Mouse (Mus musculus) spleen, postnatal 14 days (tissue): ENCODE results near the gene Dgkg.

Experiments used
- DNase-seq, 2 experiments: peaks; one replicate each; pipeline ENCODE4 v3.0.0; 2021 to 2022; ENCODE audit warnings: low spot score in 2 of 2

The Dgkg gene

GRCm38 (mm10) chr16:22501855-22502254 lies 155.2 kb downstream of the Dgkg start:
- no peak for DNase-seq

- no peak for DNase-seq
Measured at GRCm38 (mm10) chr16:22500561-22500960, 156.5 kb downstream of the Dgkg start.

GRCm38 (mm10) chr16:22499951-22500350 lies 157.1 kb downstream of the Dgkg start:
- DNase-seq = no peak

- DNase-seq = no peak
Measured at GRCm38 (mm10) chr16:22499447-22499846, 157.6 kb downstream of the Dgkg start.

GRCm38 (mm10) chr16:22497976-22498375 lies 159.0 kb downstream of the Dgkg start:
- DNase-seq = no peak

- DNase-seq = no peak
Measured at GRCm38 (mm10) chr16:22495259-22495658, 161.8 kb downstream of the Dgkg start.

GRCm38 (mm10) chr16:22494815-22495214 lies 162.2 kb downstream of the Dgkg start:
- DNase-seq = no peak

- DNase-seq = no peak
Measured at GRCm38 (mm10) chr16:22493396-22493795, 163.6 kb downstream of the Dgkg start.

GRCm38 (mm10) chr16:22491446-22492166 lies 165.4 kb downstream of the Dgkg start:
- no peak for DNase-seq

GRCm38 (mm10) chr16:22483900-22484299 lies 173.1 kb downstream of the Dgkg start:
- no peak for DNase-seq

- DNase-seq = no peak
Measured at GRCm38 (mm10) chr16:22479322-22479721, 177.7 kb downstream of the Dgkg start.

- no peak for DNase-seq
Measured at GRCm38 (mm10) chr16:22471728-22472127, 185.3 kb downstream of the Dgkg start.

GRCm38 (mm10) chr16:22469385-22469784 lies 187.6 kb downstream of the Dgkg start:
- DNase-seq = no peak

GRCm38 (mm10) chr16:22467111-22467510 lies 189.9 kb downstream of the Dgkg start:
- no peak for DNase-seq

- DNase-seq = no peak
Measured at GRCm38 (mm10) chr16:22466381-22466780, 190.6 kb downstream of the Dgkg start.

- no peak for DNase-seq
Measured at GRCm38 (mm10) chr16:22462220-22462619, 194.8 kb downstream of the Dgkg start.

GRCm38 (mm10) chr16:22461728-22462127 lies 195.3 kb downstream of the Dgkg start:
- DNase-seq = no peak

GRCm38 (mm10) chr16:22460960-22461359 lies 196.1 kb downstream of the Dgkg start:
- DNase-seq = no peak

- DNase-seq = no peak
Measured at GRCm38 (mm10) chr16:22452082-22452481, 204.9 kb downstream of the Dgkg start.

- no peak for DNase-seq
Measured at GRCm38 (mm10) chr16:22448093-22448492, 208.9 kb downstream of the Dgkg start.

GRCm38 (mm10) chr16:22444786-22445185 lies 212.2 kb downstream of the Dgkg start:
- peak in 1 of 2 experiments; percentile 8 for DNase-seq

GRCm38 (mm10) chr16:22442202-22442601 lies 214.8 kb downstream of the Dgkg start:
- no peak for DNase-seq

GRCm38 (mm10) chr16:22441317-22441716 lies 215.7 kb downstream of the Dgkg start:
- DNase-seq = no peak

GRCm38 (mm10) chr16:22440269-22440668 lies 216.8 kb downstream of the Dgkg start:
- DNase-seq = peak in 1 of 2 experiments; percentile 12
